Mouse (Mus musculus): ENCODE data around the gene Tmed9. TPM values are rescaled to one million over a fixed set of nuclear protein-coding genes. Genes with fewer than 3 reads are reported as not detected.
A peak's percentile ranks its signal among the peaks of the same experiment; 100 is the strongest.

Tmed9 gene
- 100 to 1,000 TPM; 128 to 141 TPM for total RNA-seq (2021)
- long read RNA-seq, experiment 1, transcript Tmed9-201 (5 exons, 1,420 nt) = major isoform, 29 of 32 reads
- long read RNA-seq, experiment 1, partial matches to known transcripts = 0 of 32 reads
- long read RNA-seq, experiment 1, other reads (novel, unspliced or antisense) = 3 of 32 reads
- long read RNA-seq, experiment 2, transcript Tmed9-201 (5 exons, 1,420 nt) = major isoform, 18 of 23 reads
- long read RNA-seq, experiment 2, partial matches to known transcripts = 5 of 23 reads
- long read RNA-seq, experiment 2, other reads (novel, unspliced or antisense) = 0 of 23 reads

DNA sequence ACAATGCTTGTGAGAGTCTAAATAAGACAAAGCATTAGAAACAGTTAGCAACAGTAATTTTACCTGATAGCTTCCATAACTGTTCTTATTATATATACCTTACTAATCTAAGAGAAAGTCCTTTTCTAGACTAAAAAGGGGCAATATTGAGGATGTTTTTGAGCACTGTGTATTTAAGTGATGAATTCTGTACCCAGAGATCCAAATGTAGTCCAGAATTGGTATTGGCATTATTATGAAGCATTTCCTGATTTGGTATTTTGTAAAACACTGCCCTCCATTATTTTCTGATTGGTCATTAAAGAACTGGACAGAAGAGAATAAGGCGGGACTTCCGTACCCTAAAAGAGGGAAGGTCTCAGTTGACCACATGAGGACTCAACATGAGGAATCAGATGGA lies at the start of gene Tmed9:
Gene Tmed9 (plus strand): TSS at position 301 of the 400 bp plus-strand sequence.
- Histone ChIP-seq H3K27ac (no peak within 1 kb of the TSS), H3K4me3 (no peak within 1 kb of the TSS)
- no peak for TF ChIP-seq CTCF (IDR thresholded peaks at IDR 0.05)
- no peak for DNase-seq (ENCODE audit: extremely low spot score in 1 of 2, low spot score in 2 of 2)
- intact Hi-C loops (cut with DNase I) = no loop called here

DNA sequence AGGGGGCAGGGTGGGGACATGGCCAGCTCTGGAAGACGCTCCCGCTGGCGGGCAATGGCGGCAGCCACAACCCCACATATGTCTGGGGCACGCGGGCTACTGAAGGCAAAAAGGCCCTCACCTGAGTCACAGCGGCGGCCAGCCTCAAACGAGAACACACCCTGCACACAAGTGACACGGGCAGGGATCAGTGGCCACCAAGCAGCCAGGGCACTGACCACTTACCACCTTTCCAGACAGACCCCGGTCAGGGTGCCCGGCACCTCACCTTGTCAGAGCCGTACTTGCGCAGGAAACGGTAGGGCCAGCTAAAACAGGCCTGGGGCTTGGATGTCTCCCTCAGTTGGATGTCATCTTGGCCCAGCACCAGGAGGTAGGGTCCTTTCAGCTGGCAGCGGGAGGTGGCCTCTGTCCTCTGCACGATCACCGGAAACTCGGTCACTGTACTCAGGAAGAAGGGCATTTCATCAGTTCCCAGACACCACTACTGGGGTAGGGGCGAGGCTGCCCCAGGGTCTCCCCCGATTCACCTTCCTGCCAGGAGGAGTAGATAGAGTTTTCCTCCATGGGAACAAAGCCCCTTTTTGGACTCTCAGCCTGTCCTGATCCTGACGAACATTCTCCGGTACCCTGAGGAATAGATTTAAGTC lies 49.5 kb upstream of the Tmed9 start:
- H3K27ac ChIP-seq = no peak overlapping the region
- H3K4me3 ChIP-seq = no peak overlapping the region
- no peak for TF ChIP-seq CTCF (IDR thresholded peaks at IDR 0.05)
- DNase-seq (ENCODE audit: extremely low spot score in 1 of 2, low spot score in 2 of 2) = no peak
- intact Hi-C loops (cut with DNase I) = no loop called here

DNA sequence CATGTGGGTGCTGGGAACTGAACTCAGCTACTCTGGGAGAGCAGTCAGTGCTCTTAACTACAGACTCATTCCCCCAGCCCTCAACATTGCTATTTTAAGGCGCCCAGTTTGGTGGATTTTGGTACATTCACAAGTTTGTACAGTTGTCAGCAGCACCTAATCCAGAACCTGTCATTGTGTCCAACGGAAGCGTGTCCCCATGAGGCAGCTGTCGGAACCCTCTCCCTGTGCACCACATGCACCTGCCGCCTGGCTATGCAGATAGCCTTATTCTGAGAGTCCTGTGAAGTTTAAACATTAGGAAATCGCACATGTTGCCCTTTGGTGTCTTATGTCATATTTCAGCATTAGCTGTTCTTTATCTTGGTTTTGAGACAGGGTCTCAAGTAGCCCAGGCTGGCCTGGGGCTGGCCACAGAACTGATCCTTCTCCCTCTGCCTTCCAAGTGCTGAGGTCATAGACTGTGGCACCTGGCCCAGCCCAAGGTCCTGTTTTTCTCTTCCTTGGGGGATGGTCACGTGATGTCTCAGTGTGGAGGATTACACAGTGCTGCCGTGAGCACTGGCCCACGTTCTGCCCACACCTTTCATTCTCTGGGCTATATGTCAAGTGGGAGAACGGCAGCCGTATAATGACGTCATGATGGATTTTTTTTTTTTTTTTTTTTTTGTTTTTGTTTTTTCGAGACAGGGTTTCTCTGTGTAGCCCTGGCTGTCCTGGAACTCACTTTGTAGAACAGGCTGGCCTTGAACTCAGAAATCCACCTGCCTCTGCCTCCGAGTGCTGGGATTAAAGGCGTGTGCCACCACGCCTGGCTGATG lies 47.6 kb upstream of the Tmed9 start:
- no peak for DNase-seq (ENCODE audit: extremely low spot score in 1 of 2, low spot score in 2 of 2)
- no peak for TF ChIP-seq CTCF (IDR thresholded peaks at IDR 0.05)
- Histone ChIP-seq H3K4me3 (no peak overlapping the region), H3K27ac (no peak overlapping the region)
- intact Hi-C loops (cut with DNase I) = no loop called here

DNA sequence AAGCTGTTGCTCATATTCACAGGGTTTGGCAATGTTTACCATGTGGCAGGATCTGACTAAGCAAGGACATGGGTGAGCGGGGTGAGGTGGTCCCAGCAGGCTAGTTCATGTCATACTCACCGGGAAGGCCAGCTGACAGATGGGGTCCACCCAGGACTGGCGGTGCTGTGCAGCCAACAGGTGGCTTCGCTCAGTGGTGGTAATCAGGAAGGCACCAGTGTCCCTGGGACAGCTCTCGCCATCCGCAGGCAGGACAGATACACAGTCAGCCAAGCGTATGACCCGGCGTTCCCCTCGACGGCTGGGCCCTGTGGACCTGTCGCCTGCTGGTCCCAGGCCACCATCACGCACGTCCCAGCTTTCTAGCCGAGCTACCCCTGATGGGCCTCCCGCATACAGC lies 46.3 kb upstream of the Tmed9 start:
- no peak for TF ChIP-seq CTCF (IDR thresholded peaks at IDR 0.05)
- Histone ChIP-seq H3K4me3 (no peak overlapping the region), H3K27ac (peak overlapping the region; percentile 63; the same call in 1 of the 2 replicates)
- DNase-seq (ENCODE audit: extremely low spot score in 1 of 2, low spot score in 2 of 2) = no peak
- intact Hi-C loops (cut with DNase I) = no loop called here

DNA sequence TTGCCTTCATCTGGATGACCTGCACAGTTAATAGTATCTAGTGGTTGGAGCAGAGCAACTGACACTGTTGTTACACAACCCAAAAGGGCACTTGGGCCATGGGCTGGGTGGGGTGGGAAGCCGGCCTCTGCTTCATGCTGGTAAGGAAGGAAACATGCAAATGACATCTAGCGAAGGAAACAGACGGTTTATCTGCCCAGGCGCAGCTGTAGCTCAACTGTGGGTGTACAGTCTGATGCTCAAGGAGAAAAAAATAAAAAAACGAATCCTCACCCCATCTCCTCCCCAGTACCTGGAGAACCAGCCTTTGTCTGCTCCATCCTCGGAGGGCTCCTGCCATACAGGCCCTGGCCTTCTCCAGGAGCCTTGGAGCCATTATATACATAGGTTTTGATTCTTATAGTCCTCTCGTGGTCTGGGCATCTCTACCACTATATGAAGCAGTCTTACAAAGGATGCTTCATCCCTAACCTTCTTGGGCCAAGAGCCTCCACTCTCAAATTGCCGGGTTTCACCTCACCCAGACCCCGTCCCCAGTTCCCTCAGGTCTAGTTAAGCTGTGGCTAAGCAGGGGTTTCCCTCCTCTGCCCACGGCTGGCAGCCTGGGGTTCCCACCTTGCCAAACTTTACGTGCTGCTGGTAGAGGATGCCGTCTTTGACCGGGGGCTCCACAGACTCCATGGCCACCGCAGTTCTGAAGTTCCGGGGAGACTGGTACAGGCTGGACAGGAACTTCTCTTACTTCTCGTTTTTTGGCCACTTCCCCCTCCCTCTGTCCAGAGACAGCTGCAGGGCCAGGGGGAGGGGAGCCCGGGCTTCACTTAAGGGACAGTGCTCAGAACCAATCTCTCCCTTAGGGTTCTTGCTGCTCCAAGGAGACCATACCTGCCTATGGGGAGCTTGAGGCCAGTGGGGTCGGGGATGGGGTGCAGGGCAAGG lies 45.4 kb upstream of the Tmed9 start:
- no peak for TF ChIP-seq CTCF (IDR thresholded peaks at IDR 0.05)
- H3K27ac ChIP-seq = peak overlapping the region; percentile 63
- no peak overlapping the region for H3K4me3 ChIP-seq
- no peak for DNase-seq (ENCODE audit: extremely low spot score in 1 of 2, low spot score in 2 of 2)
- intact Hi-C loops (cut with DNase I) = no loop called here

DNA sequence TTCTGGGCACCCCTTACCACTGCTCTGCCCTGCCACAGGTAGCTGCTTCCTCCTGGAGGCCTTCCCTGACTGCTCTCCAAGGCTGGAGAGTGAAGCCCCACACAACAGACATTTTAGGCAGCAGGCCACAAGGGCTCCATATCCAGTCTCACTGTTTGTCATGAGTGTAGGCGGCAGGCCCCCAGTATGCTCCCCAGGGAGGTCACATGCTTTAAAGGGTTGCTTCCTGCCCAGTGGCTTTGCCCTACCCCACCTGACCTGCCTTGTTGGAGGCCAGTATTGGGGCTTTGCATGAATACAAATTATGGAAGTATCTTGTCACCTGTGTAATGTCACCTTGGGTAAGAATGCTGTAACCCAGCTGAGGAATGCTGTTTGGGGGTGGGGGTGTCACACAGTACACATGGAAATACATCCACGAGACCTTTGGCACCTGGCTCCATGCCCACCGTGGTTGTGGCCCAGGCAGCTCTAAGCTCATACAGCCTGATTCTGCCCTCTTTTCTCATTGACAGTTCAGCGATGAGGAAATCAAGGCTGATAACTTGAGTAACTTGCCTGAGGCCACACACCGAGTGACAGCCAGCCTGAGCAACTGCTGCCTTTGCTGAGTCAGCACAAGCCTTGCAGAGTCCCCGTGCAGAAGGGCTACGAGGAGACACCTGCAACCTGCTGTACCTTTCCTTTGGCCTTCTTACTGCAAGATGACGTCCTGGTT lies 44.2 kb upstream of the Tmed9 start, which contains the start of gene Dok3:
Gene Dok3 (minus strand): TSS at position 99 of the 718 bp plus-strand sequence.
- DNase-seq (ENCODE audit: extremely low spot score in 1 of 2, low spot score in 2 of 2) = no peak
- TF ChIP-seq CTCF (IDR thresholded peaks at IDR 0.05) = no peak
- Histone ChIP-seq H3K4me3 (no peak within 1 kb of the TSS), H3K27ac (peak within 1 kb of the TSS; percentile 63)
- intact Hi-C loops (cut with DNase I) = no loop called here

DNA sequence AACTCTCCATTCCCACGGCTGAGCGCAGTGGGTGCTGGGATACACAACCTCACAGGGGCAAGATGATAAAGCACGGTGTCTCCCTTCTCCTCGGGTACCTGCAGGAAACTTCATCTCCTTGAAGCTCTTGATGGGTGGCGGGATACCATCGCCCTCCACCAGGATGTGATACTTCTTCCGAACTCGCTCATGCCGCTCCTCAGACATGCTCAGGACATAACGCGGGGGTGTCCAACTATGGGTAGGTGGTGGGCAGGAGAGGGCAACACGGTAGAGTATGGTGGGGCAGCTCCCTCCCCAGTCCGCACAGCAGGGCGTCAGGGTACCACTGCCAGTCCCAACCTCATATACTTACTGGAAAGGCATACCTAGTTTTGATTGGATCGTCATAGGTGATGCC lies 38.3 kb upstream of the Tmed9 start:
- DNase-seq (ENCODE audit: extremely low spot score in 1 of 2, low spot score in 2 of 2) = no peak
- Histone ChIP-seq H3K4me3 (peak overlapping the region; percentile 76), H3K27ac (peak overlapping the region; percentile 88; the same call in 1 of the 2 replicates)
- intact Hi-C loops (cut with DNase I) = no loop called here
- TF ChIP-seq CTCF (IDR thresholded peaks at IDR 0.05) = no peak

DNA sequence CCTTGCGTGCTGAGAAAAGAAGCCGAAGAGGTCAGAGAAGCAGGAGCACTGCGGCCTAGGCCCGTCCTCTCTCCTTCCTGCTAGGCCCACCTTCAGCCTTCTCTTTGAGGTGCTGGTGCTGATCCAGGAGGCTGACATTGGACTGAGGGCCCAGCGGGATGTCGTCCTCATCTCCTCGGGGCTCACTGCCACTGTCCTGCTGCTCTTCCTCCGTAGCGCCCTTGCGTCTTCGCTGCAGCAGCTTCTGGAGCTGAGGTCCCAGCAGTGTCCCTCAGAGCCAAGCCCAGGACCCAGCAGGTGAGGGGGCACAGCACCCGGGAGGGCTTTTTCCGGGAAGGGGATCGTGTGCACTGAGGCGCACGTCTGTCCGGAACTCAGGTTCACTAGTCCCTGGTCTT lies 37.7 kb upstream of the Tmed9 start:
- Histone ChIP-seq H3K27ac (peak overlapping the region; percentile 88), H3K4me3 (peak overlapping the region; percentile 76)
- TF ChIP-seq CTCF (IDR thresholded peaks at IDR 0.05) = no peak
- intact Hi-C loops (cut with DNase I) = no loop called here
- no peak for DNase-seq (ENCODE audit: extremely low spot score in 1 of 2, low spot score in 2 of 2)

DNA sequence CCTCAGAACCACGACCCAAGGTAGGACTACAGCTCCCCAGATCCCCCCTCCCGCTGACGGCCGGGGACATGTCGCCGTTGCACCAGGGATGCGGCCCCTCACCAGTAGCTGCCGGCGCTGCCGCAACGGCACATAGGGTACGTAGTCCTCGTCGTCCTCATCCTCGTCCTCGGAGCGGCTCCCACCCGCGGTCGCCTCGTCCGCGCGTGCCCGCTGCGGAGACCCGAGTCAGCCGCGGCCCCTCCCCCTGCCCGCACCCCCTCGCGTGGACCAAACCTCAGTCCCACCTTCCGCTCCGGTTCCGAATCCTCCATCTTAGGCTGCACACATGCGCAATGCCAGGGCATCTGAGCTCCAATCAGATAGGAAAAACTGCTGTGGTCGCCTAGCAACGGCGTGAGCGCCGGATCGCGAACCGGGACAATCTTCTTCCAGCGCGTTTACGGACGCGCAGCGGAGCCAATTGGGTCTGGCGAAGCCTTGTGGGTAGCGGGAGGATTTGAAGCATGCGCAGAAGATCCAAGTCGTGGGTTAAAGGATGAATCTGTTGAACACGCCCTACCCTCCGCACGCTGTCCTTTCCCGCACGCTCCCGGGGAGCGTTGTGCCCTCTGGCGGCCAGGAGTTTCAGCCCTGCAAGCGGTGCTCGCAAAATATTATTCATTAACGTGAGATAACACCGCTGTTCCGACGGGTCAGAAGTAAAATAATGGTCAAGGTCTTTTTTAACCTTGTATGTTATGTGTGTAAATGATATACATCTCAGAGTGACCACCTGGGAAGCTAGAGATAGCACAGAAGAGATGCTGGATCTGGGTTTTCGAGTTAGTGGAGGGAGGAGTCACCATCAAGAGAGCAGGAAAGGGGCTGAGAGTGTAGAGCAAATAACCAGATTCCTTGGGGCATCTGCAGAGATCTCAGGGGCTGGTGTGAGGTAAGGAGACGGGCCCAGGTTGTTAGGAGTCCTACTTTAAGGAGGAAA lies 37.0 kb upstream of the Tmed9 start, which contains the start of gene Ddx41:
Gene Ddx41 (minus strand): TSS at position 465 of the 982 bp plus-strand sequence.
- H3K27ac ChIP-seq = peak within 1 kb of the TSS; percentile 88
- DNase-seq (ENCODE audit: extremely low spot score in 1 of 2, low spot score in 2 of 2) = peak; percentile 100
- intact Hi-C loops (cut with DNase I) = no loop called here
- H3K4me3 ChIP-seq = peak within 1 kb of the TSS; percentile 76
- peak; percentile 92 for TF ChIP-seq CTCF (IDR thresholded peaks at IDR 0.05)
